Mouse (Mus musculus): ENCODE results near the gene Foxs1. TPM values are rescaled to one million over a fixed set of nuclear protein-coding genes. Genes with fewer than 3 reads are reported as not detected.

Foxs1 gene
- polyA plus RNA-seq, 1 experiment from 2014 or later = 0.65 TPM

- H3K27ac ChIP-seq = no peak overlapping the region
- H3K36me3 ChIP-seq = no peaks in the 10 kb centered on the region
- peaks cover 42% of the 10 kb centered on the region for H3K27me3 ChIP-seq
- no peak overlapping the region for H3K4me3 ChIP-seq
- peaks cover 33% of the 10 kb centered on the region for H3K4me1 ChIP-seq
- no peaks in the 10 kb centered on the region for H3K9me3 ChIP-seq
- no peak overlapping the region for H3K9ac ChIP-seq
- 80% methylated on average over 6 of the region's 6 CpGs for WGBS
- H3K4me2 ChIP-seq (replicated peaks) = no peak overlapping the region
- ATAC-seq (ENCODE audit: low FRiP score, low read depth) = no peak
Measured at GRCm38 (mm10) chr2:152909848-152910247, 23.2 kb downstream of the Foxs1 start.

GRCm38 (mm10) chr2:152907114-152907943 lies 25.7 kb downstream of the Foxs1 start:
- Histone ChIP-seq H3K9ac (no peak overlapping the region), H3K36me3 (no peaks in the 10 kb centered on the region), H3K27ac (no peak overlapping the region), H3K27me3 (peaks cover 24% of the 10 kb centered on the region), H3K4me1 (peaks cover 32% of the 10 kb centered on the region), H3K9me3 (no peaks in the 10 kb centered on the region), H3K4me2 (replicated peaks) (0 out of 2 replicates have a peak overlapping the region, but pooled peaks have one; percentile 3), H3K4me3 (no peak overlapping the region)
- no peak for ATAC-seq (ENCODE audit: low FRiP score, low read depth)
- 32% methylated on average over 14 of the region's 14 CpGs for WGBS

- H3K36me3 ChIP-seq = no peaks in the 10 kb centered on the region
- no peak overlapping the region for H3K4me3 ChIP-seq
- no peak overlapping the region for H3K27ac ChIP-seq
- no peak overlapping the region for H3K9ac ChIP-seq
- no peaks in the 10 kb centered on the region for H3K9me3 ChIP-seq
- H3K27me3 ChIP-seq = peaks cover 16% of the 10 kb centered on the region
- WGBS = 56% methylated on average over 9 of the region's 9 CpGs
- ATAC-seq (ENCODE audit: low FRiP score, low read depth) = no peak
- no peak overlapping the region for H3K4me2 ChIP-seq (replicated peaks)
- H3K4me1 ChIP-seq = peaks cover 32% of the 10 kb centered on the region
Measured at GRCm38 (mm10) chr2:152906274-152907037, 26.6 kb downstream of the Foxs1 start.

- H3K9ac ChIP-seq = no peak overlapping the region
- peak; percentile 65 for ATAC-seq (ENCODE audit: low FRiP score, low read depth)
- H3K4me2 ChIP-seq (replicated peaks) = no peak overlapping the region
- H3K4me3 ChIP-seq = no peak overlapping the region
- no peaks in the 10 kb centered on the region for H3K36me3 ChIP-seq
- WGBS = 30% methylated on average over 11 of the region's 11 CpGs
- H3K9me3 ChIP-seq = no peaks in the 10 kb centered on the region
- H3K27ac ChIP-seq = peak overlapping the region; percentile 33; the same call in 1 of the 2 replicates
- H3K4me1 ChIP-seq = peaks cover 32% of the 10 kb centered on the region
- peaks cover 3% of the 10 kb centered on the region; the same call in 1 of the 2 replicates for H3K27me3 ChIP-seq
Measured at GRCm38 (mm10) chr2:152905036-152905829, 27.8 kb downstream of the Foxs1 start.

GRCm38 (mm10) chr2:152904127-152904643 lies 28.8 kb downstream of the Foxs1 start:
- Histone ChIP-seq H3K27ac (no peak overlapping the region), H3K36me3 (0 out of 2 replicates have a peak, but pooled peaks cover 3% of the 10 kb centered on the region), H3K27me3 (no peaks in the 10 kb centered on the region), H3K4me2 (replicated peaks) (no peak overlapping the region), H3K9ac (no peak overlapping the region), H3K4me3 (no peak overlapping the region), H3K4me1 (peaks cover 32% of the 10 kb centered on the region), H3K9me3 (no peaks in the 10 kb centered on the region)
- WGBS = 72% methylated on average over 5 of the region's 5 CpGs
- no peak for ATAC-seq (ENCODE audit: low FRiP score, low read depth)

- H3K4me3 ChIP-seq = no peak overlapping the region
- ATAC-seq (ENCODE audit: low FRiP score, low read depth) = no peak
- H3K36me3 ChIP-seq = 0 out of 2 replicates have a peak, but pooled peaks cover 3% of the 10 kb centered on the region
- no peak overlapping the region for H3K27ac ChIP-seq
- no peak overlapping the region for H3K9ac ChIP-seq
- no peaks in the 10 kb centered on the region for H3K9me3 ChIP-seq
- peaks cover 32% of the 10 kb centered on the region for H3K4me1 ChIP-seq
- H3K4me2 ChIP-seq (replicated peaks) = no peak overlapping the region
- 83% methylated on average over 4 of the region's 4 CpGs for WGBS
- H3K27me3 ChIP-seq = no peaks in the 10 kb centered on the region
Measured at GRCm38 (mm10) chr2:152903586-152903985, 29.4 kb downstream of the Foxs1 start.

GRCm38 (mm10) chr2:152902658-152903057 lies 30.4 kb downstream of the Foxs1 start:
- Histone ChIP-seq H3K27me3 (no peaks in the 10 kb centered on the region), H3K9ac (no peak overlapping the region), H3K4me1 (peaks cover 31% of the 10 kb centered on the region), H3K27ac (no peak overlapping the region), H3K36me3 (0 out of 2 replicates have a peak, but pooled peaks cover 3% of the 10 kb centered on the region), H3K9me3 (no peaks in the 10 kb centered on the region), H3K4me3 (no peak overlapping the region), H3K4me2 (replicated peaks) (no peak overlapping the region)
- ATAC-seq (ENCODE audit: low FRiP score, low read depth) = no peak
- WGBS = 23% methylated on average over 3 of the region's 3 CpGs

GRCm38 (mm10) chr2:152901296-152901695 lies 31.7 kb downstream of the Foxs1 start:
- Histone ChIP-seq H3K4me3 (no peak overlapping the region), H3K27me3 (no peaks in the 10 kb centered on the region), H3K4me2 (replicated peaks) (no peak overlapping the region), H3K4me1 (peaks cover 17% of the 10 kb centered on the region), H3K36me3 (0 out of 2 replicates have a peak, but pooled peaks cover 3% of the 10 kb centered on the region), H3K27ac (no peak overlapping the region), H3K9me3 (no peaks in the 10 kb centered on the region), H3K9ac (no peak overlapping the region)
- 93% methylated on average over 15 of the region's 15 CpGs for WGBS
- ATAC-seq (ENCODE audit: low FRiP score, low read depth) = no peak

- ATAC-seq (ENCODE audit: low FRiP score, low read depth) = no peak
- 65% methylated on average over 6 of the region's 6 CpGs for WGBS
- Histone ChIP-seq H3K27ac (no peak overlapping the region), H3K9ac (no peak overlapping the region), H3K4me3 (no peak overlapping the region), H3K27me3 (no peaks in the 10 kb centered on the region), H3K4me1 (no peaks in the 10 kb centered on the region; the same call in 1 of the 2 replicates), H3K36me3 (peaks cover 25% of the 10 kb centered on the region), H3K9me3 (no peaks in the 10 kb centered on the region), H3K4me2 (replicated peaks) (no peak overlapping the region)
Measured at GRCm38 (mm10) chr2:152899011-152899410, 34.0 kb downstream of the Foxs1 start.

GRCm38 (mm10) chr2:152896926-152897325 lies 36.1 kb downstream of the Foxs1 start:
- H3K36me3 ChIP-seq = peaks cover 46% of the 10 kb centered on the region
- H3K27ac ChIP-seq = no peak overlapping the region
- no peak for ATAC-seq (ENCODE audit: low FRiP score, low read depth)
- no peaks in the 10 kb centered on the region for H3K27me3 ChIP-seq
- 94% methylated on average over 3 of the region's 3 CpGs for WGBS
- H3K4me3 ChIP-seq = no peak overlapping the region
- H3K9me3 ChIP-seq = no peaks in the 10 kb centered on the region
- H3K9ac ChIP-seq = no peak overlapping the region
- no peak overlapping the region for H3K4me2 ChIP-seq (replicated peaks)
- no peaks in the 10 kb centered on the region for H3K4me1 ChIP-seq

- H3K4me1 ChIP-seq = no peaks in the 10 kb centered on the region
- H3K9me3 ChIP-seq = no peaks in the 10 kb centered on the region
- no peak overlapping the region for H3K4me2 ChIP-seq (replicated peaks)
- WGBS = 92% methylated on average over 9 of the region's 9 CpGs
- peaks cover 56% of the 10 kb centered on the region for H3K36me3 ChIP-seq
- ATAC-seq (ENCODE audit: low FRiP score, low read depth) = no peak
- no peak overlapping the region for H3K9ac ChIP-seq
- no peak overlapping the region for H3K27ac ChIP-seq
- H3K4me3 ChIP-seq = no peak overlapping the region
- no peaks in the 10 kb centered on the region for H3K27me3 ChIP-seq
Measured at GRCm38 (mm10) chr2:152895834-152896233, 37.2 kb downstream of the Foxs1 start.
